Mouse (Mus musculus) C2C12 (cell line): ENCODE measurements at regions not wholly inside any gene's neighbourhood (a gene's known extent, or its start where the extent isn't known, plus 50 kb on each side); places are given as distances from the start of the nearest gene placed in this dataset.

Experiments
- H3K27me3 ChIP-seq: one replicate; pipeline ENCODE4 v1.6.1; 2011; ENCODE audit not compliant: control insufficient read depth, insufficient read depth, insufficient read length
- H3K36me3 ChIP-seq: one replicate; pipeline ENCODE4 v1.6.1; 2011; ENCODE audit not compliant: control insufficient read depth, insufficient read depth
- H3K4me3 ChIP-seq: one replicate; pipeline ENCODE4 v1.5.1; 2011; ENCODE audit warnings: mild to moderate bottlenecking, control low read depth; ENCODE audit not compliant: poor library complexity, insufficient read depth, severe bottlenecking
- H3K79me2 ChIP-seq: one replicate; pipeline ENCODE4 v1.6.1; 2011; ENCODE audit not compliant: control insufficient read depth, insufficient read depth
- H3K79me3 ChIP-seq: one replicate; pipeline ENCODE4 v1.6.1; 2011; ENCODE audit warnings: low read depth, control low read depth
- H3ac ChIP-seq: one replicate; pipeline ENCODE3; 2011; ENCODE audit warnings: low read depth; ENCODE audit not compliant: control insufficient read depth, insufficient read length
- CEBPB ChIP-seq: IDR thresholded peaks from one replicate; pipeline ENCODE4 v1.6.1; 2011; ENCODE audit warnings: low read depth, mild to moderate bottlenecking, control low read depth, moderate library complexity
- CTCF ChIP-seq: IDR thresholded peaks from one replicate; pipeline ENCODE4 v1.5.1; 2011; ENCODE audit not compliant: control insufficient read depth, insufficient read depth, insufficient read length
- FOSL1 ChIP-seq: IDR thresholded peaks from one replicate; pipeline ENCODE4 v1.8.0; 2011; ENCODE audit warnings: mild to moderate bottlenecking, low read length; ENCODE audit not compliant: poor library complexity, insufficient read depth, severe bottlenecking
- MAX ChIP-seq: IDR thresholded peaks from one replicate; pipeline ENCODE4 v1.6.1; 2011; ENCODE audit warnings: mild to moderate bottlenecking, control low read depth
- MYOD1 ChIP-seq: IDR thresholded peaks from one replicate; pipeline ENCODE4 v1.6.1; 2011; ENCODE audit warnings: low read depth; ENCODE audit not compliant: control insufficient read depth, insufficient read length
- MYOG ChIP-seq: IDR thresholded peaks from one replicate; pipeline ENCODE4 v1.6.1; 2011; ENCODE audit not compliant: control insufficient read depth, insufficient read length; ENCODE audit errors: extremely low read depth
- USF1 ChIP-seq: IDR thresholded peaks from one replicate; pipeline ENCODE4 v1.6.1; 2011; ENCODE audit warnings: low read depth, mild to moderate bottlenecking, control low read depth, moderate library complexity

DNA sequence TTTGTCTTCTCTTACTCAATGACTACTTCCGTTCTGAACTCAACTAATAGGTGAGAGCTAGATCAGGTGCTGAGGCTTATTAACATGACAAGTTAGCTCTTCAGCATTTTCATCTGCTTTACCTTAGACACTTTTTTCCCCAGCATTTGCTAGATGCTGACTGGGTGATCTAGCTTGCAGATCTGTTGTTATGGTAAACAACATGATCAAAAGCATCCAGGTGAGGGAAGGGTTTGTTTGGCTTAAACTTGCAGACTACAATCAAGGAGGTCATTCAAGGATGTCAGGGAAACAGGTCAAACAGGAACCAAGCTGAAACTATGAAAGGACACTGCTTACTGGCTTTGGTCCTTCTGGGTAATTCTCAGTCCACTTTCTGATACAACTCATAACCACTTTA, 1731.2 kb upstream of the Flrt2 start:
- no peaks in the 10 kb centered on the region for H3K79me2 ChIP-seq
- H3ac ChIP-seq = no peak overlapping the region
- no peaks in the 10 kb centered on the region for H3K36me3 ChIP-seq
- no peaks in the 10 kb centered on the region for H3K79me3 ChIP-seq
- no peak overlapping the region for H3K4me3 ChIP-seq
- TF ChIP-seq FOSL1 (no peak), MYOG (no peak), CTCF (no peak), MYOD1 (no peak), USF1 (no peak), MAX (no peak), CEBPB (no peak)
- no peaks in the 10 kb centered on the region for H3K27me3 ChIP-seq

DNA sequence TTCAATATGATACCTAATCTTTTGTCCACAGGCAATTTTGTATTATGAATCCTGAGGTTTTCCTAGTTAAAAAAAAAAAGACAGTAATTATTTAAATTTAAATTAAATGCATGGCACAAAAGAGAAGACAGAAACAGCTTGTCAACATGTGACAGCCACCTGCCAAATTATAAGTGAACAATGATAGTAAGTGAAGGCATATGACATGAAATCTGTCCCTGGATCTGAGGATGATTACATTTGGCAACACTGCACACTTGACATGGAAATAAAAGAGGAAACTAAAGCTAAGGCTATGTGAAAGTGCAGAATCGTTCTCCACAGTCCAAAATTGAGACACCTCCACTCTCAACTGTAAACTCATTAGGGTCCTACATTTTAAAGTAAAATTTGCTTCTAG, 1710.7 kb upstream of the Flrt2 start:
- no peak overlapping the region for H3ac ChIP-seq
- H3K79me2 ChIP-seq = no peaks in the 10 kb centered on the region
- no peaks in the 10 kb centered on the region for H3K79me3 ChIP-seq
- H3K36me3 ChIP-seq = no peaks in the 10 kb centered on the region
- H3K4me3 ChIP-seq = no peak overlapping the region
- TF ChIP-seq USF1 (no peak), CEBPB (no peak), MAX (no peak), MYOD1 (no peak), CTCF (no peak), MYOG (no peak), FOSL1 (no peak)
- no peaks in the 10 kb centered on the region for H3K27me3 ChIP-seq

DNA sequence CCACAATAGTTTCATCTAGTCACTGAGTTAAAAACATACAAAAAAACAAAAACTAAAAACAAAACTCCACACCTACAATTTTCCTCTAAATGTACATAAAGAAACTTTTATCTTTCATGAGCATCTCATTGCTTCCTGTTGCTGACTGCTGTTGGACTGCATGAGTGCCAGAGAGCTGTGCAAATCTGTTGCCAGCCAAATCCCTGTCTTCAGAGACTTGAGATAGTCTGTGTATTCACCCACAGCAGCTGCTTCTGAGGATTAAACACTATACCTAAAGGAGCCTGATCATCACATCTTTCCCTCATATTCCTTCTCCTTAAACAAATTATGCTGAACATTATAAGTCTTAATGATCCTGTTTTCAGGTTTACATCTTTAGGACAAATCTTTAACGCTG, 1700.5 kb upstream of the Flrt2 start:
- H3K27me3 ChIP-seq = no peaks in the 10 kb centered on the region
- no peaks in the 10 kb centered on the region for H3K36me3 ChIP-seq
- TF ChIP-seq USF1 (no peak), FOSL1 (no peak), CTCF (no peak), CEBPB (no peak), MYOG (no peak), MYOD1 (no peak), MAX (no peak)
- H3K79me2 ChIP-seq = no peaks in the 10 kb centered on the region
- H3K4me3 ChIP-seq = no peak overlapping the region
- no peaks in the 10 kb centered on the region for H3K79me3 ChIP-seq
- H3ac ChIP-seq = no peak overlapping the region

DNA sequence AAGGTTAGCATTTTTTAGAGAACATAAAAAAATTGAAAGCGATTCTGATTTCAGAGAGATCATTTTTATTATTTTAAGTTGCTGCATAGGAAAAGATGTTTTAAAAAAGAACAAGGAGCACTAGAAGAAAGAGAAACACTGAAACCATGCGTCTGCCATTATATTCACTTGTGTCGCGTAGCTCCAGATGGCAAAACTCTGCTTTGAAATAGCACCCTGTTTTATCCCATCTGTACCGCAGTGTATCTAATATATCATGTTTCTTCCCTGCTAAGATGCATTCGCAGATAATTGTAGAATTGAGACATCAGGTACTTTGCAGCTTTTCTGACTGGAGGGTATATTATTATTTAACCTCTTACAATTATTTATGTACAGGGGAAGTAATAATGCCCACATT, 1698.2 kb upstream of the Flrt2 start:
- Histone ChIP-seq H3K27me3 (no peaks in the 10 kb centered on the region), H3K79me2 (no peaks in the 10 kb centered on the region), H3K4me3 (no peak overlapping the region), H3K79me3 (no peaks in the 10 kb centered on the region), H3K36me3 (no peaks in the 10 kb centered on the region), H3ac (no peak overlapping the region)
- TF ChIP-seq MAX = no peak
- TF ChIP-seq USF1 = no peak
- no peak for TF ChIP-seq CTCF
- TF ChIP-seq FOSL1 = no peak
- no peak for TF ChIP-seq MYOD1
- TF ChIP-seq CEBPB = no peak
- no peak for TF ChIP-seq MYOG

DNA sequence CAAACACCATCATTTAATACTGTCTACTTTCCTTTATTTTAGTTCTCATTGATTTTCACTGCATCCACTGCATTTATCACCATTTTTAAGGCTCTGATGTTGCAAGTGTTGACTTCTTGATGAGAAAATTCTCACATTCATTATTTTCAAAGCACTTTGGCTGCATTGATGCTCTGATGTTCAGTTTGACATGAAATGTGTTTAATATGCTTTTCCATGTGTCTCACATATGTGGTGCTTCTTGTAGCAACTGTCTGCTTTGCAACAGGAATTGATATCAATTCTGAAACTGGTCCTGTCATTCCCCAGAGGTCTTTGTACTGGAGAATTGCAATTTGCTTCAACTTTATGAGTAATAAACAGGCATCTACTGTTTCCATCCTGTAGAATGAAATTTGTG, 1676.1 kb upstream of the Flrt2 start:
- Histone ChIP-seq H3K79me3 (no peaks in the 10 kb centered on the region), H3K27me3 (no peaks in the 10 kb centered on the region), H3K36me3 (no peaks in the 10 kb centered on the region), H3ac (no peak overlapping the region), H3K4me3 (no peak overlapping the region), H3K79me2 (no peaks in the 10 kb centered on the region)
- no peak for TF ChIP-seq USF1
- no peak for TF ChIP-seq MYOG
- TF ChIP-seq MYOD1 = no peak
- no peak for TF ChIP-seq FOSL1
- no peak for TF ChIP-seq MAX
- no peak for TF ChIP-seq CEBPB
- no peak for TF ChIP-seq CTCF

DNA sequence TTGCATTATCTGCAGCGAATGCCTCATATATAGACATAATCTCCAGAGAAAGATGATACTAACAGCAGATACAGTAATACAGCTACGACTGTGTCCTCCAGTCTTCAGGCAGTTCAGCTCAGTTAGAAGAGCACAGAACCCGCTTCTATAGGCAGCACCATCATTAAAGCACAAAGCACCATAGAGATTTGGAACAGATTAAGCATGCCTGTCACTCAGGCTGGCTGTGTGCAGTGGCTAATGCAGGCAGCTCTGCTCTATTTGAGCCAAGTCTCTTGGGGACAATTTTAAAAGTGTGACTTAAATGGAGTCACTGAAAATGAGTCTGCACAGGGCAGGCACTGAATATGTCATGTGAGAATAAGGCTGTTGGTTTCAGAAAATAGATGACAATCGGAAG, 1660.7 kb upstream of the Flrt2 start:
- H3K4me3 ChIP-seq = no peak overlapping the region
- H3K36me3 ChIP-seq = no peaks in the 10 kb centered on the region
- no peaks in the 10 kb centered on the region for H3K79me2 ChIP-seq
- TF ChIP-seq MYOD1 = no peak
- no peak for TF ChIP-seq MYOG
- TF ChIP-seq CEBPB = no peak
- no peak for TF ChIP-seq FOSL1
- no peak for TF ChIP-seq CTCF
- no peak for TF ChIP-seq USF1
- TF ChIP-seq MAX = no peak
- H3K79me3 ChIP-seq = no peaks in the 10 kb centered on the region
- no peaks in the 10 kb centered on the region for H3K27me3 ChIP-seq
- no peak overlapping the region for H3ac ChIP-seq
